Mouse (Mus musculus): ENCODE data around the gene Mbd3. TPM values are rescaled to one million over a fixed set of nuclear protein-coding genes. Genes with fewer than 3 reads are reported as not detected.
A peak's percentile ranks its signal among the peaks of the same experiment; 100 is the strongest.

The Mbd3 gene
- polyA plus RNA-seq, 1 experiment, result 143 TPM

DNA sequence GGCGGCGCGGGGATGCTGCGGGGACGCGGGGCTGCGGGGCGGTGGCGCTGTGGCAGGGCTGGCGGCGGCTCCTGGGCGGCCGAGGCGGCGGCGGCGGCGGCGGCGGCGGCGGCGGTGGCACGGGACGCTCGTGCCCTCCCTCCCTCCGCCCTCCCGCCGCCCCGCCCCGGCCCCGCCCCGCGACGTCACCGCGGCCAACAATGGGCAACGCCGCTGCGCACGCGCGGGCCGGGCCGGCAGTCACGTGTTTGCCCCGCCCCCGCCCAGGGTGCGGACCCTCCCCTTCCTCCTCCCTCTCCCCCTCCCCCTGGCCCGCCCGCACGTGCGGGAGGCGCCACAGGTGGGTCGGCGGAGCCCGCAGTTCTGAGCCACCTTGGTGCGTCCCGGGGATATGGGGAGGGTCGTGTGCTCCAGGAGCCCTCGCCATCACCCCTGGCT, 11.8 kb downstream of the Mbd3 start, which contains the start of gene Mex3d:
Gene Mex3d, minus strand, starts transcription at position 138 of the 438 bp plus-strand sequence.
- DNase-seq, result peak; percentile 79
- 17% methylated on average over 51 of the region's 61 CpGs for WGBS
- TF ChIP-seq POLR2A (IDR thresholded peaks at IDR 0.05; ENCODE audit: borderline replicate concordance, extremely low read depth, low read depth, low read length) (peak; percentile 57; the same call in 1 of the 2 replicates), CTCF (IDR thresholded peaks at IDR 0.05; ENCODE audit: insufficient read depth, low read length) (no peak)
- H3K4me3 ChIP-seq (replicated peaks; ENCODE audit: extremely low read depth, low read depth, low read length), result peak within 1 kb of the TSS; percentile 77
- H3K4me1 ChIP-seq (ENCODE audit: control insufficient read depth, insufficient read depth, low read length), result peaks cover 9% of the 10 kb centered on the region

DNA sequence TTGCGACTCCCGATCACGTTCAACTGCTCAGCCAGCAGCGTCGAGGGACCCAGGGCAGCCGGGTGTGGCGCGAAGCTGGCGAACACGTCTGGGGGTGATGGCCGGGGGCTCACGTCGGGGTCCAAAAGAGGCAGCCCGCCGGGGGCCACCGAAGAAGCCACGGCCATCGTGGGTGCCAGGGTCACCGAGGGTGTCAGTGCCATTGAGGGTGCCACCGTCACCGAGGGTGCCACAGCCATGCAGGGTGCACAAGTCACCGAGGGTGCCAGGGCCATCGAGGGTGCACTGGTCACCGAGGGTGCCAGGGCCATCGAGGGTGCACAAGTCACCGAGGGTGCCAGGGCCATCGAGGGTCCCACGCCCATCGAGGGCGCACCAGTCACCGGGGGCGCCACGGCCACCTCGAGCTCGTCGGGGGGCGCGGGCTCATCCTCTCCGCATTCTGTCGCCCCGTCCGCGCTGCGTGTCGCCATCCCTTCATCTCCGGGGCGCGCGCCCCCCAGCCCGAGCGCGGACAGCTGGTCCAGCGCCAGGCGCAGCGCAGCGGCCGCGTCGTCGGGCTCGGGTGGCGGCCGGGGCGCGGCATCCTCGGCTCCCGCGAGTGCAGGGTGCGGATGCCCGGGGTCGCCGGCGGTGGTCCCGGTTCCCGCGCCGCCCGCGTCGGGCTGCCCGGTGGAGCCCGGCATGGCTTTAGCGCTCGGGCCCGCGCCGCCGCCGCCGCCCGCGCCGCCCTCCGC, 12.4 kb downstream of the Mbd3 start:
- DNase-seq, result no peak
- under 1% methylated on average over 85 of the region's 94 CpGs for WGBS

DNA sequence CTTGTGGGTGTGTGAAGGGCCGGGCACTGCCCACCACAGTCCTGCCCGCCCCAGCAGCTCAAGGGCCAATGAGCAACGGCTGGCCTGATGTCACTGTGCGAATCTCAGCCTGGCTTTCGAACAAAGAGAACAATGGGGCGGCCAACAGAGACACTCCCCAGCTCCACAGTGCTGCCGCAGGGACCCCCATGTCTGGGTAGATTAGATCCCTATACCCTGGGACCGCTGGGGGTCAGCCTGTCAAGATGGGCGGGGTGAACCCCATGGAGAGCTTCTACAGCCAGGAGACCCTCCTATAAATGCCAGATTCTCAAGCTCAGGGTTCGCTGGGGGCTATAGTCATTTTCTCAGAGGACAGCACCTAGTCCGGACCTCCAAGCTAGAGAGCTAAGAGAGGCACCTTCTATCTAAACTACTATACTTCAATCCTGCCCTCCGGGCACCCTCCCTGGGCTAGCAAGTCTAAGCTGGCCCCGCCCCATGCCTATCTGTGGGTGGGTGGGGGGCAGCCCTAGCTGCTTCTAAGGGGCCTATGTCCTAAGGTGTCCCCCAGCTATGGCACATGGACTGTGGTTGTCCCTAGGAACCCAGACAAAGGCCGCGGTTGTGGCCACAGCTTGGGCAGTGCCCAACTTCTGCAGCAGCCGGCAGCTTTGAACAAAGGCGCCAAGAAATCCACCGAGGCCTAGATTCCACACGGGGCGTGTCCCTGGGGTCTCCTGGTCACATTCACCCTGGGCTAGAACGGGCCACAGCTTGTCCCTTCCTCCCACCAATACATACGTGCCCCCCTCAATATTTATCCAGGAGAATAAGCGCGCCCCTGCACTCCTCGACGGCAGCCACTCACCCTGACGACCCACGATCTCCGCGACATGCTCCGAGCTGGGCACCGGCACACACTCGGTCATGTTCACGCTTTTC, 13.3 kb downstream of the Mbd3 start:
- WGBS, result 7% methylated on average over 34 of the region's 34 CpGs
- DNase-seq, result no peak
- TF ChIP-seq POLR2A (IDR thresholded peaks at IDR 0.05; ENCODE audit: borderline replicate concordance, extremely low read depth, low read depth, low read length) (no peak), CTCF (IDR thresholded peaks at IDR 0.05; ENCODE audit: insufficient read depth, low read length) (no peak)
- Histone ChIP-seq H3K4me1 (ENCODE audit: control insufficient read depth, insufficient read depth, low read length) (peaks cover 9% of the 10 kb centered on the region), H3K4me3 (replicated peaks; ENCODE audit: extremely low read depth, low read depth, low read length) (peak overlapping the region; percentile 64)

More for the DNA sequence above, 12.4 kb downstream of the Mbd3 start:
- H3K4me3 ChIP-seq (replicated peaks; ENCODE audit: extremely low read depth, low read depth, low read length), result peak overlapping the region; percentile 64
- peaks cover 9% of the 10 kb centered on the region for H3K4me1 ChIP-seq (ENCODE audit: control insufficient read depth, insufficient read depth, low read length)
- TF ChIP-seq POLR2A (IDR thresholded peaks at IDR 0.05; ENCODE audit: borderline replicate concordance, extremely low read depth, low read depth, low read length) (no peak), CTCF (IDR thresholded peaks at IDR 0.05; ENCODE audit: insufficient read depth, low read length) (no peak)

DNA sequence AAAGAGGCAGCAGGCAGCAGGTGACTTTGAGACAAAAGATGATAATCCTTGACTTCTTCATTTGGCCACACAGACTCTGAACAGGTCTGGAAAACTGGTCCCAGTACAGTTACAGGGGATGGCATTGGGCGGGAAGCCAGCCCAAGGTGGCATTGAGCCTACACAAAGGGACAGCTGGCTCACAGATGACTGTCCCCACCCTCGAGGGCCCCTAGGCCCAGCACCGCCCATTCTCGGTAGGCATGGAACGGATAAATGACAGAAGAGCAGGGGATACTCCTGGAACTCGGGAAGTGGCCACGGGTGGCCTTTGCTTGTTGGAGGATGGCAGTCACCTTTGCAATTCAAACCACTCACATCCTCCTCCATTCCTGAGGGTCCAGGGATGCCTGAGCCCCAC, 14.0 kb downstream of the Mbd3 start:
- 26% methylated on average over 7 of the region's 7 CpGs for WGBS
- TF ChIP-seq CTCF (IDR thresholded peaks at IDR 0.05; ENCODE audit: insufficient read depth, low read length) (no peak), POLR2A (IDR thresholded peaks at IDR 0.05; ENCODE audit: borderline replicate concordance, extremely low read depth, low read depth, low read length) (no peak)
- DNase-seq, result no peak
- peaks cover 9% of the 10 kb centered on the region for H3K4me1 ChIP-seq (ENCODE audit: control insufficient read depth, insufficient read depth, low read length)
- peak overlapping the region; percentile 20 for H3K4me3 ChIP-seq (replicated peaks; ENCODE audit: extremely low read depth, low read depth, low read length)

DNA sequence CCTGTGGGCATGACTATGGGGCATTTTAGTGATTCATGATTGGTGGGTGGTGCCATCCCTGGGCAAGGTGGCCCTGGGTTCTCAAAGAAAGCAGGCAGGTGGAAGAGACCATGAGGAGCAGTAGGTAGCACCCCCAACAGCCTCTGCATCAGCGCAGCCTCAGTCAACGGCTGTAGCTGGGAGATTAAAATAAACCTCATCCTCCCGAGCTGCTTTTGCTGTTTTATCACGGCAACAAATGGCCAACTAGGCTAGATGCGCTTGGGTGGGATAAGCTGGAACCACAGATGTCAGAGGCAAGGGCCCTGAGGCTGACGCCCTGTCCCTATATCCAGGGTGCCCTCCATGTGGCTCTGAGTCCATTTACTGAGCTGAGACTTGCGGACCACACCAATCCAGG, 14.6 kb downstream of the Mbd3 start:
- no peak overlapping the region for H3K4me3 ChIP-seq (replicated peaks; ENCODE audit: extremely low read depth, low read depth, low read length)
- WGBS, result 71% methylated on average over 7 of the region's 7 CpGs
- no peak for DNase-seq
- peaks cover 9% of the 10 kb centered on the region for H3K4me1 ChIP-seq (ENCODE audit: control insufficient read depth, insufficient read depth, low read length)
- TF ChIP-seq POLR2A (IDR thresholded peaks at IDR 0.05; ENCODE audit: borderline replicate concordance, extremely low read depth, low read depth, low read length) (no peak), CTCF (IDR thresholded peaks at IDR 0.05; ENCODE audit: insufficient read depth, low read length) (no peak)

DNA sequence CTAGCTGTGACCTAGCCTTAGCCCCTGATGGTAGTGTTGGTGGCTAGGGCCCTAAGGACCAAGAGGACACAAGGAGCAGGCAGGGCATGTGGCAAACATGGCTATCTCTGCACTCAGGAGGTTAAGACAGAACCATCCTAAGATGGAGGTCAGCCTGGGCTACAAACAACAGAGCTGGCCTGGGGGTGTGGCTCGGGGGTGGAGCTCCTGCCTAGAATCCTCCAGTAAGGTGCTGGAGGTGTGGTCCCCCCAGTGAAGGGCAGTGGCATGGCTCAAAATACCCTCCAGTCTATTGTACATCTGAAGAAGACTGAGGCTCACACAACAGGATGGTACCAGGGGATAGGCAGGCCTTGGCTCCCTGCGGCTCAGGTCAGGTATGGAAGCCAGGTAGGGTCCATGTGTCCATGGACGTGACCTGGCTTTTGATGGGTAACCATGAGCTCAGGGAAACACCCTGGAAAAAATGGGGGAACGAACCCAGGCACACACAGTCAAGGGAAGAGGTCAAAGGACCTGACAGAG, 15.2 kb downstream of the Mbd3 start:
- H3K4me3 ChIP-seq (replicated peaks; ENCODE audit: extremely low read depth, low read depth, low read length), result no peak overlapping the region
- peaks cover 9% of the 10 kb centered on the region for H3K4me1 ChIP-seq (ENCODE audit: control insufficient read depth, insufficient read depth, low read length)
- TF ChIP-seq POLR2A (IDR thresholded peaks at IDR 0.05; ENCODE audit: borderline replicate concordance, extremely low read depth, low read depth, low read length), result no peak
- no peak for TF ChIP-seq CTCF (IDR thresholded peaks at IDR 0.05; ENCODE audit: insufficient read depth, low read length)
- WGBS, result 85% methylated on average over 4 of the region's 4 CpGs
- no peak for DNase-seq

DNA sequence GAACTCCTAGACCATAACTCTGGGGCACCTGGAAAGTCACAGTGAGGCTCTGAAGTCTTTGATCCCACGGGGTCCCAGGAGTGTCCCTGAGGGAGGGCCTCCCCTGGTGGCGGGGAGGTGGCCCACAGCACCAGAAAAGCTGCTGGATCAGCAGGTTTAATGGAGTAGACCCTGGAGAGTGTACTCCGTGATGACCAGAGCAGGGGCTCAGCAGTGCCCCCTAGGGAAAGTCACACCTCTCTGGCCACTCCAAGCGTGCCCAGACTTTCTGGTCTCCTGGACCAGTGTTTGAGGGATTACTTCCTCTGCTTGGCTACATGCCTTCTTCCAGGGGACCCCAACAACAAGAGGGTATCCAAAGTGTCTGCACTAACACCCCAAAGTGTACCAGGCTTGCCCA, 15.9 kb downstream of the Mbd3 start:
- peaks cover 9% of the 10 kb centered on the region for H3K4me1 ChIP-seq (ENCODE audit: control insufficient read depth, insufficient read depth, low read length)
- no peak for DNase-seq
- TF ChIP-seq CTCF (IDR thresholded peaks at IDR 0.05; ENCODE audit: insufficient read depth, low read length) (peak; percentile 40), POLR2A (IDR thresholded peaks at IDR 0.05; ENCODE audit: borderline replicate concordance, extremely low read depth, low read depth, low read length) (no peak)
- H3K4me3 ChIP-seq (replicated peaks; ENCODE audit: extremely low read depth, low read depth, low read length), result no peak overlapping the region
- WGBS, result 48% methylated on average over 4 of the region's 4 CpGs

DNA sequence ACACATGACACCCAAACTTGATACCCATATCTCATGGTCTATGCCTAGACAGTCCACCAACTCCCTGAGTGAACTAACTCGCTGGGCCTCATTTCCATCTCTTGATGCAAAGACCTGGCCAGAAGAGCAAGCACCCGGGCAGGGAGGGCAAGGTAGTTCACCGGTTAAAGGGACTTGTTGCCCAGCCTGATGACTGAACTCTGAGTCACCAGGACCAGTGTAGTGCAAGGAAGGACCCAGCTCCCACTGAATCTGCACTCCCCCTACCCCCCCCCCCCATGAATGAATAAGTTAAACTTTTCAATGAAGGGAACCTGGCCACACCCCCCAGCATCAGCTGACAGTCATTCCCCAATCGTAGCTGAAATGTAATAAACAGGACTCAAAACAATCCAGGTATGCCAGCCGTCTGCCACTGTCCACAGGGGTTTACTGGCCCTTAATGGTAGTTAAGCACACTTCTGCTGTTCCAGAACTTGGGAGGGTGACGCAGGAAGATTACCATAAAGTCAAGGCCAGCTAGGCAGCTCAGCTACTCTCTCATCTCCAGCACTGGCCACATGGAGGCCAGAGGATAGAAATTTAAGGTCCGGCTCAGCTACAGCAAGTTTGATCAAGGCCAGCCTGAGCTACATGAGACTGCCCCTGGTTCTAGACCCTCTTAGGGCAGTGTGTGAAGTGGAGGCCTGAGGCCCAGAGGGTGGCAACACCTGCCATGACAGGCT, 16.5 kb downstream of the Mbd3 start:
- peaks cover 6% of the 10 kb centered on the region for H3K4me1 ChIP-seq (ENCODE audit: control insufficient read depth, insufficient read depth, low read length)
- no peak for DNase-seq
- TF ChIP-seq POLR2A (IDR thresholded peaks at IDR 0.05; ENCODE audit: borderline replicate concordance, extremely low read depth, low read depth, low read length) (no peak), CTCF (IDR thresholded peaks at IDR 0.05; ENCODE audit: insufficient read depth, low read length) (no peak)
- 77% methylated on average over 7 of the region's 7 CpGs for WGBS
- no peak overlapping the region for H3K4me3 ChIP-seq (replicated peaks; ENCODE audit: extremely low read depth, low read depth, low read length)

DNA sequence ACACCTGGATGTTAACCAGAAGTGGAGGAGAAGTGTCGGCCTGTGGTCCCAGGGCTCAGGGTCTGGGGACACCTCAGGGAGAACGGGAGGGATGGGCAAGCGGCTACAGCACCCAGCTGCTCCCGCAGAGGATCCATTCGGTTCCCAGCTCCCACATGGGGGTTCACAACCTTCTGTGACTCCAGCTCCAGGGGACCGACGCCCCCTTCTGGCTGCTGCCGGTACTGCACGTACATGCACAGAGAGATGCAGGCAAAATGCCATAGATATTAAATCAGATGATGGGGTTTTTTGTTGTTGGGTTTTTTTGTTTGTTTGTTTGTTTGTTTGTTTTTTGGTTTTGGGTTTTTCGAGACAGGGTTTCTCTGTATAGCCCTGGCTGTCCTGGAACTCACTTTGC, 21.6 kb downstream of the Mbd3 start:
- 52% methylated on average over 10 of the region's 10 CpGs for WGBS
- Histone ChIP-seq H3K4me1 (ENCODE audit: control insufficient read depth, insufficient read depth, low read length) (no peaks in the 10 kb centered on the region), H3K4me3 (replicated peaks; ENCODE audit: extremely low read depth, low read depth, low read length) (no peak overlapping the region)
- DNase-seq, result no peak
- peak; percentile 33 for TF ChIP-seq CTCF (IDR thresholded peaks at IDR 0.05; ENCODE audit: insufficient read depth, low read length)
- no peak for TF ChIP-seq POLR2A (IDR thresholded peaks at IDR 0.05; ENCODE audit: borderline replicate concordance, extremely low read depth, low read depth, low read length)

Data from lung, adult 2 months (tissue).